Mouse (Mus musculus): ENCODE measurements around the gene Gm20441.
A peak's percentile ranks its signal among the peaks of the same experiment; 100 is the strongest.

The Gm20441 gene

GRCm38 (mm10) chr10:75780769-75781578 is at the start of gene Gm20441, which contains the start of gene Gstt3:
TSS of gene Gm20441 (minus strand) at chr10:75780954.
TSS of gene Gstt3 (minus strand) at chr10:75781414.
- peak; percentile 87 for DNase-seq (ENCODE audit: extremely low read depth, low read depth)

- DNase-seq (ENCODE audit: extremely low read depth, low read depth) = no peak
Observed at GRCm38 (mm10) chr10:75830275-75830670, 49.5 kb upstream of the Gm20441 start.

- DNase-seq (ENCODE audit: extremely low read depth, low read depth) = no peak
Observed at GRCm38 (mm10) chr10:75829529-75830274, 48.9 kb upstream of the Gm20441 start.

GRCm38 (mm10) chr10:75828500-75828931 is 47.8 kb upstream of the Gm20441 start:
- no peak for DNase-seq (ENCODE audit: extremely low read depth, low read depth)

- no peak for DNase-seq (ENCODE audit: extremely low read depth, low read depth)
Observed at GRCm38 (mm10) chr10:75827668-75828360, 47.1 kb upstream of the Gm20441 start.

- DNase-seq (ENCODE audit: extremely low read depth, low read depth) = no peak
Observed at GRCm38 (mm10) chr10:75824530-75824929, 43.8 kb upstream of the Gm20441 start.

GRCm38 (mm10) chr10:75823782-75824181 is 43.0 kb upstream of the Gm20441 start:
- DNase-seq (ENCODE audit: extremely low read depth, low read depth) = no peak

- DNase-seq (ENCODE audit: extremely low read depth, low read depth) = no peak
Observed at GRCm38 (mm10) chr10:75822443-75822842, 41.7 kb upstream of the Gm20441 start, which contains the start of gene Gstt4. TSS of gene Gstt4 (minus strand) at chr10:75822543.

- DNase-seq (ENCODE audit: extremely low read depth, low read depth) = no peak
Observed at GRCm38 (mm10) chr10:75819882-75820281, 39.1 kb upstream of the Gm20441 start.

- no peak for DNase-seq (ENCODE audit: extremely low read depth, low read depth)
Observed at GRCm38 (mm10) chr10:75818641-75819040, 37.9 kb upstream of the Gm20441 start.

- no peak for DNase-seq (ENCODE audit: extremely low read depth, low read depth)
Observed at GRCm38 (mm10) chr10:75804217-75804616, 23.5 kb upstream of the Gm20441 start.

- DNase-seq (ENCODE audit: extremely low read depth, low read depth) = peak; percentile 39
Observed at GRCm38 (mm10) chr10:75798176-75798696, 17.5 kb upstream of the Gm20441 start, which contains the start of gene Gstt1. TSS of gene Gstt1 (minus strand) at chr10:75798584.

- no peak for DNase-seq (ENCODE audit: extremely low read depth, low read depth)
Observed at GRCm38 (mm10) chr10:75797619-75798175, 16.9 kb upstream of the Gm20441 start.

GRCm38 (mm10) chr10:75796731-75797516 is 16.2 kb upstream of the Gm20441 start:
- no peak for DNase-seq (ENCODE audit: extremely low read depth, low read depth)

- DNase-seq (ENCODE audit: extremely low read depth, low read depth) = no peak
Observed at GRCm38 (mm10) chr10:75794880-75795279, 14.1 kb upstream of the Gm20441 start.

GRCm38 (mm10) chr10:75790773-75791172 is 10.0 kb upstream of the Gm20441 start:
- no peak for DNase-seq (ENCODE audit: extremely low read depth, low read depth)

GRCm38 (mm10) chr10:75789841-75790240 is 9.1 kb upstream of the Gm20441 start:
- DNase-seq (ENCODE audit: extremely low read depth, low read depth) = no peak

GRCm38 (mm10) chr10:75789081-75789735 is 8.5 kb upstream of the Gm20441 start:
- no peak for DNase-seq (ENCODE audit: extremely low read depth, low read depth)

- DNase-seq (ENCODE audit: extremely low read depth, low read depth) = no peak
Observed at GRCm38 (mm10) chr10:75788277-75788676, 7.5 kb upstream of the Gm20441 start.

- no peak for DNase-seq (ENCODE audit: extremely low read depth, low read depth)
Observed at GRCm38 (mm10) chr10:75785442-75785841, 4.7 kb upstream of the Gm20441 start.
